Mouse (Mus musculus): Measurements from ENCODE around the gene Brd3. TPM values are rescaled to one million over a fixed set of nuclear protein-coding genes. Genes with fewer than 3 reads are reported as not detected.
"Not testable (repeated sequence)": the region's sequence is repeated elsewhere in the genome, so short reads cannot be mapped to it uniquely, and the experiment has no call there.

The Brd3 gene
- polyA plus RNA-seq, 1 experiment, result 33.0 TPM

DNA sequence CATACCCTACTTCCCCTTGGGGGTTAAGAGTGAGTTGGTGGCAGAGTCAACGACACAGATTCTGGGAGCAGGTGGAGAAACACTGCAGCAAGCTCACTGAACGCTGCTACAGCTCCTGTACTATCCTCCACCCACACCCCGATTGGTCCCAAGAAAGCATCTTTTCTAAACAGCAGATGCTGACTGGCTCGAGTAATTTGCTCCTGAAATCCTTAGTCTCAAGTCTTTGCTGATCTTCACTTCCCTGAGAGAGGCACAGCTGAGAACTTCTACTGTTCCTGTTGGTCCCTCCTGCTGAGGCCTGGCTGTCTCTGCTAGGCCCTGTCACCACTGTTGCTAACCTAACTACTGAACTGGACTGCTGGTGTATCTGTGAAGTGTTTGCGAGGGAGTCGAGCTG, 37.2 kb upstream of the Brd3 start:
- Histone ChIP-seq H3K4me1 (ENCODE audit: control insufficient read depth, insufficient read depth, low read length) (peaks cover 2% of the 10 kb centered on the region), H3K27ac (ENCODE audit: control insufficient read depth, insufficient read depth, low read depth, low read length, poor library complexity) (no peak overlapping the region), H3K4me3 (replicated peaks; ENCODE audit: control insufficient read depth, low read depth, low read length) (no peak overlapping the region)
- WGBS, result 79% methylated on average over 6 of the region's 6 CpGs
- TF ChIP-seq CTCF (IDR thresholded peaks at IDR 0.05; ENCODE audit: control insufficient read depth, insufficient read depth, low read length) (no peak), POLR2A (IDR thresholded peaks at IDR 0.05; ENCODE audit: borderline replicate concordance, control insufficient read depth, low read depth, low read length) (no peak)

DNA sequence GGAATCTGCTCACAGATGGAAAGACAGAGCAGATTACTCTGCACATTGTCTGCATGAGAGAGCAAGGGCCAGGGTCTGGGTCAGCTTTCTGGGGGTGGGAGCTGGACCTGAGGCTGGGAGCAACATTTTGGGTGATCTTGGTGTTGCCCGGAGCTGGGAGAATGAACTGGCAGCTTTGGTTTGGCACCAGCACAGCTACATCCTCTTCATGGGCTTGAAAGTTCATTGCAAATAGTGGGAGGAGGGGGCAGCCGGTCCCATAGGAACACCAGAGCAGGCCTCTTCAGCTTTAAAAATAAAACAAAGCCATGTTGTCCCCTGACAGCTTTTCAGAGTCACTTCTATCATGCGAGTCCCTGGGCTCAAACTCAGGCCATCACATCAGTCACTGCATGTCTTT, 33.8 kb upstream of the Brd3 start:
- H3K4me1 ChIP-seq (ENCODE audit: control insufficient read depth, insufficient read depth, low read length), result no peaks in the 10 kb centered on the region; the same call in none of the 2 replicates
- H3K27ac ChIP-seq (ENCODE audit: control insufficient read depth, insufficient read depth, low read depth, low read length, poor library complexity), result no peak overlapping the region
- 75% methylated on average over 3 of the region's 3 CpGs for WGBS
- no peak for TF ChIP-seq POLR2A (IDR thresholded peaks at IDR 0.05; ENCODE audit: borderline replicate concordance, control insufficient read depth, low read depth, low read length)
- no peak for TF ChIP-seq CTCF (IDR thresholded peaks at IDR 0.05; ENCODE audit: control insufficient read depth, insufficient read depth, low read length)
- H3K4me3 ChIP-seq (replicated peaks; ENCODE audit: control insufficient read depth, low read depth, low read length), result no peak overlapping the region

DNA sequence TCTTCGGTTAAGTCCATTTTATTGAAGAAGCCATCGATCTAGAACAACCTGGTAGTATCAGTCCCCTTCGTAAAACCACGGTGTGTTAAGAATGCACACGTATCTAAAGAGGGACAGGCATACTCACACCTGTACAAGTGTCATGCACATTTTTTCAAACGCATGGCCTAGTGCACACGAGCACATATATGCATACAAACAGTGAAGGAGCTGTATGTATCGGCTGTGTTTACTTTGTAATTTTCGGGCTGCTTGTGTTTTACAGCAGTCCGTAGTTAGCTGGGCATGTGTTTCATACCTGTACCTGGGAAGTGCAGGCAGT, 33.0 kb upstream of the Brd3 start:
- H3K4me3 ChIP-seq (replicated peaks; ENCODE audit: control insufficient read depth, low read depth, low read length), result peak overlapping the region; percentile 90
- TF ChIP-seq POLR2A (IDR thresholded peaks at IDR 0.05; ENCODE audit: borderline replicate concordance, control insufficient read depth, low read depth, low read length) (no peak), CTCF (IDR thresholded peaks at IDR 0.05; ENCODE audit: control insufficient read depth, insufficient read depth, low read length) (no peak)
- no peaks in the 10 kb centered on the region; the same call in none of the 2 replicates for H3K4me1 ChIP-seq (ENCODE audit: control insufficient read depth, insufficient read depth, low read length)
- peak overlapping the region; percentile 98 for H3K27ac ChIP-seq (ENCODE audit: control insufficient read depth, insufficient read depth, low read depth, low read length, poor library complexity)
- 16% methylated on average over 10 of the region's 10 CpGs for WGBS

DNA sequence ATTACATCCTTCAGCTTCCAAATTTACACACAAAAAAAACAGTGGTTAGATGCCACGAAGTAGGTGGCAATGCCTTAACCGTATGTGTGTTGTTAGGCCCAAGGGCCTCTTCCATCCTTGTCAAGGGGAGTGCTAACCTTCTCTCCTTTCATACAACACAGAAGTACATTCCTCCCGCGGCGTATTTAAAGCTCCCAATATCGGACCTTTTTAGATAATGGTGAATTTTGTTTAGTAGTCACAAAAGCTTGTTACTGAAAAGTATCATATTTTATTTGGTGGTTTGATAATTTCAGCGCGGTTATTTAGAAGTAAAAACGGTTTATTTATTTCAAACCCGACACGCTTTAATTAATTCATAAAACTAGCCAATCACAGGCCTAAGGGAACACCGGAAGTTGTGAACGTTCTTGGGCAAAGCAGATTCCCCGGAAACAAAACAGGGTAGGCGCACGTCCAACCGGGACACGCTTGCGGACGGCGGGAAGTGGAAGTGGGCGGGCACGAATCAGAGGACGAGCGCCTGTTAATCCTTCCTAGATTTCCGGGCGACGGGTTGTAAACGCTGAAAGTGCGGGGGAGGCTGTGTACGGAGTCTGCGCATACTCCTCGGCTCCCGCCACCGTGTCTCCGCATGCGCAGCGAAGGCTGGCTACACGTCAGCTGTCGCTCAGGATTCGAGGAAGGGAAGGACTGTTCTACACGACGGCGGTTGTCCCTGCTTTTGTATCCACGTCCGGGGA, 32.5 kb upstream of the Brd3 start:
- Histone ChIP-seq H3K4me3 (replicated peaks; ENCODE audit: control insufficient read depth, low read depth, low read length) (peak overlapping the region; percentile 90), H3K27ac (ENCODE audit: control insufficient read depth, insufficient read depth, low read depth, low read length, poor library complexity) (peak overlapping the region; percentile 98), H3K4me1 (ENCODE audit: control insufficient read depth, insufficient read depth, low read length) (no peaks in the 10 kb centered on the region; the same call in none of the 2 replicates)
- under 1% methylated on average over 46 of the region's 46 CpGs for WGBS
- no peak for TF ChIP-seq CTCF (IDR thresholded peaks at IDR 0.05; ENCODE audit: control insufficient read depth, insufficient read depth, low read length)
- peak; percentile 86 for TF ChIP-seq POLR2A (IDR thresholded peaks at IDR 0.05; ENCODE audit: borderline replicate concordance, control insufficient read depth, low read depth, low read length)

DNA sequence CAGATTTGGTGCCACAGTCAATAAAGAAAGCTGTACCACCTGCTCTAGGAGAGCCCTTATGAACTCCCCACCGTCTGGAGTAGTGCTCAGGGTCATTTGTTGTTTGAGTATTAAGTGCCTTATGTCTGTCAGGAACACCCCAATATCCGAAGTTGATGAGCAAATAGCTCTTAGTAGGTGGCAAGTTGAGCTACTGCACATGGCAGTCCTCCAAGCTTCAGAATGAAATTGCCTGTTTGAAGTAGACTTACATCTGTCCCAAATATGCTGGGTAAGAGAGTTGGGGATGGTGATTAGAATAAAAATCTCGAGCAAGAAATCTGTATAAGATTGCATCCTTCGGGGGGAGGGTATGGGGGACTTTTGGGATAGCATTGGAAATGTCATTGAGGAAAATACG, 31.9 kb upstream of the Brd3 start:
- 32% methylated on average over 5 of the region's 5 CpGs for WGBS
- Histone ChIP-seq H3K4me1 (ENCODE audit: control insufficient read depth, insufficient read depth, low read length) (no peaks in the 10 kb centered on the region; the same call in none of the 2 replicates), H3K4me3 (replicated peaks; ENCODE audit: control insufficient read depth, low read depth, low read length) (no peak overlapping the region), H3K27ac (ENCODE audit: control insufficient read depth, insufficient read depth, low read depth, low read length, poor library complexity) (no peak overlapping the region)
- TF ChIP-seq CTCF (IDR thresholded peaks at IDR 0.05; ENCODE audit: control insufficient read depth, insufficient read depth, low read length) (no peak), POLR2A (IDR thresholded peaks at IDR 0.05; ENCODE audit: borderline replicate concordance, control insufficient read depth, low read depth, low read length) (no peak)

DNA sequence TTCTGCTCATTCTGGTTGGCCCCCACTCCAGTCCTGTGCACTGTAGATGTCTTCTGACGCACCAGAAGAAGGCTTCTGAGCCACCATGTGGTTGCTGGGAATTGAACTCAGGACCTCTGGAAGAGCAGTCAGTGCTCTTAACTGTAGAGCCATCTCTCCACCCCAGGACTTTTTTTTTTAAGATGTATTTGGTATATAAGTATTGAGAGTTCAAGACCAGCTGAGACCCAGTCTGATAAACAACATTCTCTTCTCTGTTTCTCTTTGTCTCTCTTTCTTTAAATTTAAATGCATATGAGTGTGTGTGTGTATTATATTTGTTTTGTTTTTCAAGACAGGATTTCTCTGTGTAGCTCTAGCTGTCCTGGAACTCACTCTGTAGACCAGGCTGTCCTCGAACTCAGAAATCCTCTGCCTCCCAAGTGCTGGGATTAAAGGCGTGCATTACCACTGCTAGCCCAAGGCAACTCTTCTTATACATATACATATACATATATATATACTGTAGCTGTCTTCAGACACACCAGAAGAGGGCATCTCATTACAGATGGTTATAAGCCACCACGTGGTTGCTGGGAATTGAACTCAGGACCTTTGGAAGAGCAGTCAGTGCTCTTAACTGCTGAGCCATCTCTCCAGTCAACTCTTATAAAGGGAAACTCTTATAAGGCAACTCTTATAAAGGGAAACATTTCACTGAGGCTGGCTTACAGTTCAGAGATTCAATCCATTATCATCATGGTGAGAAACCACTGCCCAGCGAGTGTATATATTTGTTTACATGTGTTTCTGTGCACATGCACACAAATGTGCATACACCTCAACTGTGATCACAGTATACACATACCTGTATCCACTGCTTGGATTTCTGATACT, 31.2 kb upstream of the Brd3 start:
- H3K4me3 ChIP-seq (replicated peaks; ENCODE audit: control insufficient read depth, low read depth, low read length); H3K4me1 ChIP-seq (ENCODE audit: control insufficient read depth, insufficient read depth, low read length); H3K27ac ChIP-seq (ENCODE audit: control insufficient read depth, insufficient read depth, low read depth, low read length, poor library complexity): not testable (repeated sequence)
- 76% methylated on average over 5 of the region's 5 CpGs for WGBS

DNA sequence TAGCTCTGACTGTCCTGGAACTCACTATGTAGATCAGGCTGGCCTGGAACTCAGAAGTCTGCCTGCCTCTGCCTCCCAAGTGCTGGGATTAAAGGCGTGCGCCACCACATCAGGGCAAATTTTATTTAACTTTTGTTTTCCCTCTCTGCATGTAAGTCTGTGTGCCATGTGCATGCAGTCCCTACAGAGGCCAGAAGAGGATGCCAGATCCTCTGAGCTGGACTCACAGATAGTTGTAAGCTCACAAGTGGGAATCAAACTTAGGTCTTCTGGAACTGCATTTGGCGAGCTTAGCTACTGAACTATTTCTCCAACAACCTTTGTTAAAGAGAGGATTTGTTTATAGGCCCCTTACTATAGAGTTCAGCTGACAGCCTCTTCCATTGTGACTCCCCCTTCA, 10.8 kb upstream of the Brd3 start:
- Histone ChIP-seq H3K4me1 (ENCODE audit: control insufficient read depth, insufficient read depth, low read length) (peaks cover 5% of the 10 kb centered on the region), H3K27ac (ENCODE audit: control insufficient read depth, insufficient read depth, low read depth, low read length, poor library complexity) (no peak overlapping the region), H3K4me3 (replicated peaks; ENCODE audit: control insufficient read depth, low read depth, low read length) (no peak overlapping the region)
- TF ChIP-seq POLR2A (IDR thresholded peaks at IDR 0.05; ENCODE audit: borderline replicate concordance, control insufficient read depth, low read depth, low read length), result no peak
- TF ChIP-seq CTCF (IDR thresholded peaks at IDR 0.05; ENCODE audit: control insufficient read depth, insufficient read depth, low read length), result 0 out of 2 replicates have a peak, but pooled peaks have one; percentile 9
- WGBS, result 81% methylated on average over 3 of the region's 3 CpGs

DNA sequence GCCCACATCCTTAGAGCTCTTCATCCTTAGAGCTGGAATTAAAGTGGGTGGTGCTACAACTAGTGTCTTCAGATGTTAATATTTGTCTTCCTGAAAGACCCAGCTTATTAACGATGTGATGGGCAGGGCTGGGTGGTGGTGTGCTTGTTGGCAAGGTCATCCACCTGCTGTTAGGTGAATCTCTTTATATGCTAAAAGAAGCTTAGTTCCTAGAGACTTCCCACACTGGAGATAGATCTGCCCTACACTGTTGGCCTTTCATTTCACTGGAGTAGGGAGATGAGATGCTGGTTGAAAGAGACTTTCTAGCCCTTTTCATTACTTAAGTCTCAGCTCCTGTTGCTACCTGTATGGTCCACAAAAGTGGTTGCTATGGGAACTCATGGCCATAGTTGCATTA, 8.8 kb upstream of the Brd3 start:
- peak overlapping the region; percentile 56 for H3K4me3 ChIP-seq (replicated peaks; ENCODE audit: control insufficient read depth, low read depth, low read length)
- no peak for TF ChIP-seq POLR2A (IDR thresholded peaks at IDR 0.05; ENCODE audit: borderline replicate concordance, control insufficient read depth, low read depth, low read length)
- no peak for TF ChIP-seq CTCF (IDR thresholded peaks at IDR 0.05; ENCODE audit: control insufficient read depth, insufficient read depth, low read length)
- no peak overlapping the region for H3K27ac ChIP-seq (ENCODE audit: control insufficient read depth, insufficient read depth, low read depth, low read length, poor library complexity)
- 2% methylated on average over 1 of the region's 1 CpGs for WGBS
- peaks cover 5% of the 10 kb centered on the region for H3K4me1 ChIP-seq (ENCODE audit: control insufficient read depth, insufficient read depth, low read length)
